9 mouse cellular contexts compared by ENCODE assay signal in genomic region chr15:78901422-78901789, GRCm38 (mm10). TPM values are rescaled to one million over a fixed set of nuclear protein-coding genes. Genes with fewer than 3 reads are reported as not detected.
DNase-seq lines count a peak whose midpoint lies in the region; ATAC-seq and TF ChIP-seq lines count a peak whose summit lies in the region.
"Had no signal": no experiment of that assay in that cellular context is flagged by ENCODE, and none has a peak within 500 bp of the region (broad histone marks: within the 10 kb centered on the region; RNA-seq: fewer than 3 reads in every experiment).

No protein-coding gene starts in this region.

- H3K4me3 ChIP-seq in lung, embryonic 14.5 days (ENCODE audit: low read depth, low read length) = peak overlapping the region; percentile 72
- peak overlapping the region; percentile 75 for H3K4me3 ChIP-seq in embryonic facial prominence, embryonic 12.5 days
- peak overlapping the region; percentile 84 for H3K4me3 ChIP-seq in liver, embryonic 13.5 days (replicated peaks)

- H3K27me3 ChIP-seq in lung, embryonic 14.5 days (ENCODE audit: insufficient read depth, low read length) = no peaks in the 10 kb centered on the region
- no peaks in the 10 kb centered on the region for H3K27me3 ChIP-seq in embryonic facial prominence, embryonic 12.5 days
- H3K27me3 ChIP-seq in liver, embryonic 13.5 days = no peaks in the 10 kb centered on the region

- peak; percentile 52 for DNase-seq in cerebellum, adult 9-11 months
- DNase-seq in cerebellum, postnatal 36 days = no peak
- peak; percentile 23 for DNase-seq in lung, embryonic 14.5 days
- no peak for DNase-seq in lung, postnatal 36 days
- DNase-seq in liver, embryonic 13.5 days = no peak
- DNase-seq in left cerebral cortex, postnatal 14 days (ENCODE audit: low spot score in 2 of 2) = no peak
- DNase-seq: kidney, adult 18-20 months had no signal

- H3K27ac ChIP-seq in lung, embryonic 14.5 days (ENCODE audit: low read depth) = peak overlapping the region; percentile 51
- peak overlapping the region; percentile 78 for H3K27ac ChIP-seq in embryonic facial prominence, embryonic 12.5 days
- H3K27ac ChIP-seq in liver, embryonic 13.5 days = peak overlapping the region; percentile 89; the same call in 1 of the 2 replicates

- H3K36me3 ChIP-seq in lung, embryonic 14.5 days (ENCODE audit: insufficient read depth) = peaks cover 37% of the 10 kb centered on the region
- peaks cover 38% of the 10 kb centered on the region for H3K36me3 ChIP-seq in embryonic facial prominence, embryonic 12.5 days
- peaks cover 48% of the 10 kb centered on the region for H3K36me3 ChIP-seq in liver, embryonic 13.5 days

- intact Hi-C loops in left cerebral cortex, postnatal 14 days (cut with DNase I) = no loop called here

- 35% methylated on average over 8 of the region's 8 CpGs for WGBS in lung, embryonic 14.5 days
- 36% methylated on average over 8 of the region's 8 CpGs for WGBS in embryonic facial prominence, embryonic 12.5 days
- WGBS in liver, embryonic 13.5 days (ENCODE audit: insufficient replicate concordance) = 65% methylated on average over 8 of the region's 8 CpGs

- H3K9ac ChIP-seq in lung, embryonic 14.5 days = peak overlapping the region; percentile 74
- peak overlapping the region; percentile 80 for H3K9ac ChIP-seq in embryonic facial prominence, embryonic 12.5 days
- H3K9ac ChIP-seq in liver, embryonic 13.5 days = peak overlapping the region; percentile 85

- no peaks in the 10 kb centered on the region for H3K9me3 ChIP-seq in lung, embryonic 14.5 days (ENCODE audit: low read depth, low read length)
- H3K9me3 ChIP-seq in embryonic facial prominence, embryonic 12.5 days = no peaks in the 10 kb centered on the region
- H3K9me3 ChIP-seq in liver, embryonic 13.5 days (replicated peaks) = no peaks in the 10 kb centered on the region

- 0 out of 2 replicates have a peak, but pooled peaks have one; percentile 2 for ATAC-seq in lung, embryonic 14.5 days (ENCODE audit: insufficient read depth)
- ATAC-seq in embryonic facial prominence, embryonic 12.5 days (ENCODE audit: insufficient number of reproducible peaks, insufficient read depth, low FRiP score, low TSS enrichment) = no peak
- ATAC-seq in liver, embryonic 13.5 days (ENCODE audit: low read depth) = no peak
- no peak for ATAC-seq in megakaryocyte-erythroid progenitor cell, adult 5-6 weeks (replicated peaks; ENCODE audit: low FRiP score, low TSS enrichment, poor library complexity, severe bottlenecking)

- TF ChIP-seq CTCF in lung, embryonic 14.5 days (IDR thresholded peaks at IDR 0.05; ENCODE audit: low read depth) = peak; percentile 39; the same call in 1 of the 2 replicates

- peak overlapping the region; percentile 89 for H3K4me2 ChIP-seq in lung, embryonic 14.5 days
- H3K4me2 ChIP-seq in embryonic facial prominence, embryonic 12.5 days (replicated peaks) = peak overlapping the region; percentile 81
- H3K4me2 ChIP-seq in liver, embryonic 13.5 days = peak overlapping the region; percentile 97

- 0 out of 2 replicates have a peak, but pooled peaks cover 13% of the 10 kb centered on the region for H3K4me1 ChIP-seq in lung, embryonic 14.5 days (ENCODE audit: insufficient read depth)
- peaks cover 28% of the 10 kb centered on the region for H3K4me1 ChIP-seq in embryonic facial prominence, embryonic 12.5 days
- H3K4me1 ChIP-seq in liver, embryonic 13.5 days (replicated peaks) = peaks cover 63% of the 10 kb centered on the region

RNA-seq across cellular contexts. Expression of gene Sh3bp1, which starts 1.8 kb away (rescaled TPM):
- polyA plus RNA-seq in lung, embryonic 14.5 days (2014; fragmentation: Nextera tagmentation; extraction: Ambion mirVana) = 43.5 and 43.9 TPM in 2 replicates
- 39.4 and 42.2 TPM in 2 replicates for polyA plus RNA-seq in embryonic facial prominence, embryonic 12.5 days (2016; fragmentation: Nextera tagmentation; extraction: Ambion mirVana)
- 17.7 and 22.2 TPM in 2 replicates for polyA plus RNA-seq in liver, embryonic 13.5 days (2015; fragmentation: Nextera tagmentation; extraction: Ambion mirVana)
- total RNA-seq in left cerebral cortex, postnatal 14 days (2021) = 10 to 100 TPM; 13.4 TPM
- total RNA-seq in megakaryocyte-erythroid progenitor cell, adult 5-6 weeks (2014; fragmentation: Nextera tagmentation) = 31.8 and 53.7 TPM in 2 replicates
- total RNA-seq in megakaryocyte-erythroid progenitor cell, adult 5-6 weeks (2017) = 11.4 and 11.6 TPM in 2 replicates

RNA-seq across cellular contexts. Expression of gene Gm49510, which starts 1.9 kb away (rescaled TPM):
- polyA plus RNA-seq in lung, embryonic 14.5 days (2014; fragmentation: Nextera tagmentation; extraction: Ambion mirVana) = 0.18 and 0.70 TPM in 2 replicates
- 0.29 and 1.4 TPM in 2 replicates for polyA plus RNA-seq in embryonic facial prominence, embryonic 12.5 days (2016; fragmentation: Nextera tagmentation; extraction: Ambion mirVana)
- 0.15 and 0.16 TPM in 2 replicates for polyA plus RNA-seq in liver, embryonic 13.5 days (2015; fragmentation: Nextera tagmentation; extraction: Ambion mirVana)
- under 1 TPM in 1 of 2 experiments, not detected in 1; 0.23 TPM for total RNA-seq in left cerebral cortex, postnatal 14 days (2021)
- not detected in 2 replicates for total RNA-seq in megakaryocyte-erythroid progenitor cell, adult 5-6 weeks (2014; fragmentation: Nextera tagmentation)
- total RNA-seq in megakaryocyte-erythroid progenitor cell, adult 5-6 weeks (2017) = 2.6 TPM in 1 of 2 replicates, not detected in the other

RNA-seq across cellular contexts. Expression of gene Pdxp, which starts 12.3 kb away (rescaled TPM):
- polyA plus RNA-seq in lung, embryonic 14.5 days (2014; fragmentation: Nextera tagmentation; extraction: Ambion mirVana) = 17.9 and 21.9 TPM in 2 replicates
- polyA plus RNA-seq in embryonic facial prominence, embryonic 12.5 days (2016; fragmentation: Nextera tagmentation; extraction: Ambion mirVana) = 37.3 and 37.6 TPM in 2 replicates
- polyA plus RNA-seq in liver, embryonic 13.5 days (2015; fragmentation: Nextera tagmentation; extraction: Ambion mirVana) = 6.9 and 7.4 TPM in 2 replicates
- 100 to 1,000 TPM; 167 to 179 TPM for total RNA-seq in left cerebral cortex, postnatal 14 days (2021)
- 12.7 and 22.5 TPM in 2 replicates for total RNA-seq in megakaryocyte-erythroid progenitor cell, adult 5-6 weeks (2014; fragmentation: Nextera tagmentation)
- total RNA-seq in megakaryocyte-erythroid progenitor cell, adult 5-6 weeks (2017) = 6.6 and 6.9 TPM in 2 replicates

RNA-seq across cellular contexts. Expression of gene Gga1, which starts 24.4 kb away (rescaled TPM):
- polyA plus RNA-seq in lung, embryonic 14.5 days (2014; fragmentation: Nextera tagmentation; extraction: Ambion mirVana) = 50.9 and 57.0 TPM in 2 replicates
- 50.0 and 51.1 TPM in 2 replicates for polyA plus RNA-seq in embryonic facial prominence, embryonic 12.5 days (2016; fragmentation: Nextera tagmentation; extraction: Ambion mirVana)
- 20.7 and 23.7 TPM in 2 replicates for polyA plus RNA-seq in liver, embryonic 13.5 days (2015; fragmentation: Nextera tagmentation; extraction: Ambion mirVana)
- total RNA-seq in left cerebral cortex, postnatal 14 days (2021) = 10 to 100 TPM; 53.7 to 56.3 TPM
- 30.0 and 47.6 TPM in 2 replicates for total RNA-seq in megakaryocyte-erythroid progenitor cell, adult 5-6 weeks (2014; fragmentation: Nextera tagmentation)
- 7.8 and 10.9 TPM in 2 replicates for total RNA-seq in megakaryocyte-erythroid progenitor cell, adult 5-6 weeks (2017)

RNA-seq across cellular contexts. Expression of gene Lgals1, which starts 25.1 kb away (rescaled TPM):
- polyA plus RNA-seq in lung, embryonic 14.5 days (2014; fragmentation: Nextera tagmentation; extraction: Ambion mirVana) = 799 and 855 TPM in 2 replicates
- polyA plus RNA-seq in embryonic facial prominence, embryonic 12.5 days (2016; fragmentation: Nextera tagmentation; extraction: Ambion mirVana) = 1,294 and 1,324 TPM in 2 replicates
- 683 and 710 TPM in 2 replicates for polyA plus RNA-seq in liver, embryonic 13.5 days (2015; fragmentation: Nextera tagmentation; extraction: Ambion mirVana)
- total RNA-seq in left cerebral cortex, postnatal 14 days (2021) = 10 to 100 TPM; 19.2 to 22.6 TPM
- 54.9 and 83.9 TPM in 2 replicates for total RNA-seq in megakaryocyte-erythroid progenitor cell, adult 5-6 weeks (2014; fragmentation: Nextera tagmentation)
- 91.1 and 98.2 TPM in 2 replicates for total RNA-seq in megakaryocyte-erythroid progenitor cell, adult 5-6 weeks (2017)

Comparison
In these comparisons a context has a peak if more than half of its experiments do, and no peak if none do; other contexts are left out.
1. DNase-seq: peak in cerebellum, adult 9-11 months (single experiment) and lung, embryonic 14.5 days (single experiment); none in cerebellum, postnatal 36 days (0 of 2), lung, postnatal 36 days (single experiment), liver, embryonic 13.5 days (single experiment) and left cerebral cortex, postnatal 14 days (0 of 2).
2. Peak in every context shown above with its lines, with median percentiles within 50 percentile points of each other: H3K27ac ChIP-seq, H3K4me2 ChIP-seq, H3K4me3 ChIP-seq and H3K9ac ChIP-seq.